Mouse (Mus musculus) cerebellum, adult 2 months (tissue): ENCODE data around the gene Dzip1. TPM values are rescaled to one million over a fixed set of nuclear protein-coding genes. Genes with fewer than 3 reads are reported as not detected.

Experiments used
- DNase-seq, 2 experiments: peaks; one replicate each; pipeline ENCODE4 v3.0.0; 2021
- H3K27ac ChIP-seq: fragments of 200-500 bp; 2 replicates; pipeline ENCODE4 v1.5.1; 2012; ENCODE audit warnings: low read length, control low read depth, inconsistent platforms; ENCODE audit not compliant: insufficient read depth
- H3K27me3 ChIP-seq: fragments of 200-500 bp; 2 replicates; pipeline ENCODE4 v1.6.1; 2012; ENCODE audit warnings: inconsistent platforms, mild to moderate bottlenecking, low read length, moderate library complexity; ENCODE audit not compliant: control insufficient read depth, insufficient read depth
- H3K4me1 ChIP-seq: fragments of 200-500 bp; 2 replicates; pipeline ENCODE4 v1.6.1; 2011; ENCODE audit warnings: low read length; ENCODE audit not compliant: control insufficient read depth, insufficient read depth
- H3K4me3 ChIP-seq: fragments of 200-500 bp; replicated peaks from 2 replicates; pipeline ENCODE3; 2011; ENCODE audit warnings: mild to moderate bottlenecking, low read depth, low read length, control low read depth; ENCODE audit not compliant: insufficient read depth
- CTCF ChIP-seq: fragments of 200-500 bp; IDR thresholded peaks from 2 replicates; pipeline ENCODE4 v1.5.1; 2011; ENCODE audit warnings: low read depth, mild to moderate bottlenecking, control low read depth, low read length, moderate library complexity, borderline replicate concordance; ENCODE audit not compliant: insufficient read depth
- POLR2A ChIP-seq: fragments of 200-500 bp; IDR thresholded peaks from 2 replicates; pipeline ENCODE4 v1.6.1; 2011; ENCODE audit warnings: low read length, control low read depth, borderline replicate concordance; ENCODE audit not compliant: insufficient read depth
- WGBS: fragments of 180-500 bp; shearing (Covaris S2); methylation state at CpG from one replicate; pipeline ENCODE4 v1.1.7; 2018; 5-methylcytosine and 5-hydroxymethylcytosine counted together
- polyA plus RNA-seq: library from polyadenylated mRNA; depleted of rRNA; stranded (reverse); fragments of >200 nt; gene quantifications from 2 replicates; pipeline ENCODE4 v1.2.3, GENCODE M21; 2012

The Dzip1 gene
- polyA plus RNA-seq, 1 experiment: 75.3 TPM

- no peak for TF ChIP-seq CTCF
- no peak for TF ChIP-seq POLR2A
- Histone ChIP-seq H3K27me3 (no peaks in the 10 kb centered on the region), H3K27ac (no peak overlapping the region), H3K4me1 (0 out of 2 replicates have a peak, but pooled peaks cover 4% of the 10 kb centered on the region), H3K4me3 (no peak overlapping the region)
- no peak for DNase-seq
- WGBS: 94% methylated on average over 9 of the region's 9 CpGs
Observed at GRCm38 (mm10) chr14:118934686-118935085, 9.4 kb upstream of the Dzip1 start.

- TF ChIP-seq CTCF (no peak), POLR2A (no peak)
- 70% methylated on average over 8 of the region's 8 CpGs for WGBS
- no peaks in the 10 kb centered on the region for H3K27me3 ChIP-seq
- no peak overlapping the region for H3K27ac ChIP-seq
- H3K4me1 ChIP-seq: 0 out of 2 replicates have a peak, but pooled peaks cover 4% of the 10 kb centered on the region
- DNase-seq: no peak
- H3K4me3 ChIP-seq: no peak overlapping the region
Observed at GRCm38 (mm10) chr14:118932956-118933355, 7.7 kb upstream of the Dzip1 start.

GRCm38 (mm10) chr14:118931181-118931580, 5.9 kb upstream of the Dzip1 start:
- H3K27ac ChIP-seq: no peak overlapping the region
- no peaks in the 10 kb centered on the region for H3K4me1 ChIP-seq
- DNase-seq: no peak
- no peaks in the 10 kb centered on the region for H3K27me3 ChIP-seq
- no peak overlapping the region for H3K4me3 ChIP-seq
- TF ChIP-seq CTCF (no peak), POLR2A (no peak)
- WGBS: 75% methylated on average over 2 of the region's 2 CpGs

- WGBS: 78% methylated on average over 2 of the region's 2 CpGs
- Histone ChIP-seq H3K4me1 (no peaks in the 10 kb centered on the region), H3K4me3 (no peak overlapping the region), H3K27me3 (no peaks in the 10 kb centered on the region), H3K27ac (no peak overlapping the region)
- DNase-seq: no peak
- no peak for TF ChIP-seq CTCF
- no peak for TF ChIP-seq POLR2A
Observed at GRCm38 (mm10) chr14:118930777-118931176, 5.5 kb upstream of the Dzip1 start.

- Histone ChIP-seq H3K27ac (no peak overlapping the region), H3K4me3 (no peak overlapping the region), H3K27me3 (no peaks in the 10 kb centered on the region), H3K4me1 (no peaks in the 10 kb centered on the region; the same call in none of the 2 replicates)
- 83% methylated on average over 2 of the region's 2 CpGs for WGBS
- no peak for DNase-seq
- TF ChIP-seq POLR2A (no peak), CTCF (no peak)
Observed at GRCm38 (mm10) chr14:118929779-118930178, 4.5 kb upstream of the Dzip1 start.

- WGBS: 85% methylated on average over 3 of the region's 3 CpGs
- TF ChIP-seq CTCF (no peak), POLR2A (no peak)
Observed at GRCm38 (mm10) chr14:118928565-118928964, 3.3 kb upstream of the Dzip1 start.

GRCm38 (mm10) chr14:118922667-118923184, 2.5 kb downstream of the Dzip1 start:
- H3K4me1 ChIP-seq: peaks cover 8% of the 10 kb centered on the region
- 7% methylated on average over 47 of the region's 47 CpGs for WGBS
- no peak overlapping the region for H3K27ac ChIP-seq

More at GRCm38 (mm10) chr14:118928565-118928964, 3.3 kb upstream of the Dzip1 start:
- H3K4me1 ChIP-seq: peaks cover 2% of the 10 kb centered on the region
- H3K4me3 ChIP-seq: no peak overlapping the region
- no peak overlapping the region for H3K27ac ChIP-seq
- H3K27me3 ChIP-seq: no peaks in the 10 kb centered on the region
- DNase-seq: no peak

GRCm38 (mm10) chr14:118922251-118922650, 3.0 kb downstream of the Dzip1 start:
- WGBS: 49% methylated on average over 22 of the region's 22 CpGs
- TF ChIP-seq POLR2A: no peak
- TF ChIP-seq CTCF: no peak
- peak; percentile 19 to 40 for DNase-seq

More at GRCm38 (mm10) chr14:118922667-118923184, 2.5 kb downstream of the Dzip1 start:
- H3K27me3 ChIP-seq: no peaks in the 10 kb centered on the region
- DNase-seq: peak; percentile 48 to 56
- peak overlapping the region; percentile 27 for H3K4me3 ChIP-seq
- TF ChIP-seq CTCF: no peak
- no peak for TF ChIP-seq POLR2A

More at GRCm38 (mm10) chr14:118922251-118922650, 3.0 kb downstream of the Dzip1 start:
- H3K27me3 ChIP-seq: no peaks in the 10 kb centered on the region
- peaks cover 8% of the 10 kb centered on the region for H3K4me1 ChIP-seq
- no peak overlapping the region for H3K4me3 ChIP-seq
- H3K27ac ChIP-seq: no peak overlapping the region
